Mouse (Mus musculus) embryo, embryonic 10 days (tissue): ENCODE measurements around the gene Wwc2.

Source experiments
- DNase-seq: peaks from one replicate; pipeline ENCODE4 v3.0.0-alpha.2; 2015; ENCODE audit warnings: low spot score

Gene Wwc2

DNA sequence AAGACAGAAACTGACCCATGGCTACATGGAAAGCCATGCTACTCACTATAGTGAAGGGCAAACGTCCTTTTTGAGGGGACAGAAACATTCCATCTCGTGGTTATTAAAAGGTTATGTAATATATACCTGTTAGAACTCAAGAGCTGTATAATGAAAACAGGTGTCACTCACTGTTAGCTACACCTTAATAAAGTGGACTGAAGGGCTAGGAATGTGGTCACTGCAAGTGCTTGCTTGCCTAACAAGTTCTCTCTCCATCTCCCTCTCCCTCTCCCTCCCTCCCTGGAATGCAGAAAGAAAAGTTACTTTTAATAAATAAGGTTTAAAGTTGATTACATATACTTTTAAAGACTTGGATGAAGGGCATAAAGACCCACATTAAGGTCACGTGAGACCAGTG, 88.0 kb downstream of the Wwc2 start:
- DNase-seq = no peak

DNA sequence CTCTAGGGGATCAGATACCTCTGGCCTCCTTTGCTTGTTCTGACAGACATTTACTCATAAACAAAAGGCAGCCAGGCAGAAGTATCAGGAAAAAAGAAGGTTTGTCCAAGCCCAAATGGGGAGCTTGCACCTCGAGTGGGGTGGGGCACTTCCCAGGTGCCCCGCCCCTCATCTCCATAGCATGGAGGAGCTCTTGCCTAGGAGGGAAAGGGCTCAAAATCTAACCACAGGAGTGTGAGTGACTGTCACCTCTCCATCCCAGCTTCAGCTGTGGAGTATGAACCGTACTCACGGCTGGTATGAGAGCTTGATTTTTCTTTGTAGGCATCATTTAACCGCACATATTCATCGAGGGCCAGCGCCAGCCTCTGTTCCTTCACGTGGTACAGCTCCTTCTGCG, 90.4 kb downstream of the Wwc2 start:
- DNase-seq = no peak

DNA sequence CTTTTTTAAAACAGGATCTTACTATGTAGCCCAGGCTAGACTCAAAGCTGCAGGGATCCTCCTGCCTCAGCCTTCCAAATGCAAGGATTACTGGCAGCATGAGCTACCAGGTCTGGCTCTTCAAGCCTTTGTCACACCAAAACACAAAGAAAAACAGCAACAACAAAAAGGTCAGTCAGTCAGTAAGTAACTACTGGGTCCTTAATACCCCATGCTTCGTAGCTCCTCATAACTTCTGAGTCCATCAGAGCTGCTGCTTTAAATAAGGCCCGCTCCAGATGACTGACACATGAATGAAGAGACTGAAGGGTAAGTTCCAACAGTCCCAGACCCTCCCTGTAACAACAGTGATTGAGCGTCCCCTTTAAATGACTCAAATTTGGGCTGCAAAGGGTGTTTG, 90.8 kb downstream of the Wwc2 start:
- no peak for DNase-seq

DNA sequence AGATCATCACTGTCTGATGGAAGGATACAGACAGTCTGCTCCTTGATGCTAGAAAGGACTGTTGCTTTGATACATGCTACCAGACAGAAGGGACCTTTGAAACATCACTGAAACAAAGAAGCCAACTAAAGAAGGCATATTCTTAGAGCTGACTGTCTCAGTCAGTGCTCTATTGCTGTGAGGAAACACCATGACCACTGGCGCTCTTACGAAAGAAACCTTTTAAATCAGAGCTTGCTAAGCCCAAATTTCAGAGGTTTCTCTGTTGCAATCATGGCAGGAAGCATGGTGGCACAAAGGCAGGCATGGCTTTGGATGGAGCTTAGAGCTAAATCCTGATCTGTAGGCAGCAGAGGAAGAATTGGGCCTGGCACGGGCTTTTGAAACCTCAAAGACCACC, 98.3 kb downstream of the Wwc2 start:
- DNase-seq = no peak

DNA sequence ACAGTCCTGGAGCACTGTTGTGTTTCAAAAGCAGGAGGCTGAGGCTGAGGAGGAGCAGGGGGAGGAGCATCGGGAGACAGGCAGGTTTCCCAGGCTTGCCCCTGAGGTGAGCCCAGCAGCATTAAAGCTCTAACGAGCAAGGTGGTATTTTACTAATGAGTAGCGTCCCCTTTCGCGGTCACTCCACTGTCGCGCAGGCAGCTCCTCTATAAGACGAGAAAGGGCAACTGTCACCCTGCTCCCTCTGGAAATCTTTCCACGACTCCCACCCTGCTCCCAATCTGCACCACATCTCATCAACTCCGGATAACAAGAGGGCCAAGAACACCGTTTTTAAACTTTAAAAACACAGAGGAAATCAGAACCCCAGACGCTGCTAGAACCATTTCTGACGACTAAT, 99.1 kb downstream of the Wwc2 start:
- no peak for DNase-seq

DNA sequence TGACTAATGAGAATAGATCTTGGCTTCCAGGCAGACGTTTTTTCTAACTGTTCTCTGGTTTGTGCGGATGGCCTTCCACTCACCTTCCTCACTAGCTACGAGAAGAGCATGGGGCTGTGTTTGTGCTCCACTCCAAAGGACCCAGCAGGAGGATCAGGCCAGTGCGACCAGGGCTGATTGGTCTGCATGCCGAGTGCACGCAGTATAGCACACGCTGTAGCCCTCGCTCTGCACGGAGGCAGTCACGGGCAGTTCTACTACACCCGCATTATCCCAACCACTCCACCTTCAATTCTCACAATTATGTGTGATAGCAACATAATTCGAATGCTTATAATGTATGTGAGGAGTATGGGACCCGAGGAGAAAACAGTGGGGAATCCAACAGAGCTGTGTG, 99.9 kb downstream of the Wwc2 start:
- DNase-seq = no peak

DNA sequence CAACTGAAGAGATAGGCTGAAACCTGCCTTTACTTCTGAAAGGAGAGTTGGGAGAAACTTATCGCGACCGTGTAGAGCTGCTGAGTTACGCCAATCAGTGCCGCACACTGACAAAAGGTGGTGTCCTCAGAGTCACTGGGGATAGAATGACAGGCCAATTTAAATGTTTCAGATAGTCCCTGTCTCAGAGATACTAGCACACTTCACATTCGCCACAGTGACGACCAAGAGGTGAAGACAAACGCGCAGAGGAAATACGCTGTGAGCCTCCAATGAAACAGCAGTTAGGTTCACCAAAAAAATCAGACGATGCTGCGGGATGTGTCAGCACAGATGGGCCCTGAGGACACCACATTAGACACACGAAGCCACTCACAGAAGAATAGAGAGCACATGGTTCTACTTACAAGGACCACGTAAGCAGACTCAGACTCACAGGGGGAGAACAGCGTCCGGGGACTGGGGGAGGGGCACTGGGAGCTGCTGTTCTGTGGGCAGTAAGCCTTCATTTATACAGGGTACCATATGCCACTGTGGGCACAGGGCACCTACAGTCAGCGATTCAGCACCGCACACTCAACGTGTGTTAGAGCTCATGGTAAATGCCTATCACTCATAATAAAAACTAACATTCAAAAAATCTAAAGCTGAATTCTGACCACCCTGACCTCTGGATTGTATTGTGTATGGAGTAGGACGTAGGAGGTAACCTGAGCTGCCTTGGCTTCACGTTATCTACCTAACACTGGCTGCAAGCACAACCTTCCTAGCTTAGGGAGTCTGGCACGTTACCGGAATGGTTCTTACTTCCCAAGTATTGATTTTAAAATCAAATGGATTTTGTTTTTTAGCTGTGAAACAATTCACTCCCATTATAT, 100.5 kb downstream of the Wwc2 start:
- DNase-seq = peak; percentile 35

DNA sequence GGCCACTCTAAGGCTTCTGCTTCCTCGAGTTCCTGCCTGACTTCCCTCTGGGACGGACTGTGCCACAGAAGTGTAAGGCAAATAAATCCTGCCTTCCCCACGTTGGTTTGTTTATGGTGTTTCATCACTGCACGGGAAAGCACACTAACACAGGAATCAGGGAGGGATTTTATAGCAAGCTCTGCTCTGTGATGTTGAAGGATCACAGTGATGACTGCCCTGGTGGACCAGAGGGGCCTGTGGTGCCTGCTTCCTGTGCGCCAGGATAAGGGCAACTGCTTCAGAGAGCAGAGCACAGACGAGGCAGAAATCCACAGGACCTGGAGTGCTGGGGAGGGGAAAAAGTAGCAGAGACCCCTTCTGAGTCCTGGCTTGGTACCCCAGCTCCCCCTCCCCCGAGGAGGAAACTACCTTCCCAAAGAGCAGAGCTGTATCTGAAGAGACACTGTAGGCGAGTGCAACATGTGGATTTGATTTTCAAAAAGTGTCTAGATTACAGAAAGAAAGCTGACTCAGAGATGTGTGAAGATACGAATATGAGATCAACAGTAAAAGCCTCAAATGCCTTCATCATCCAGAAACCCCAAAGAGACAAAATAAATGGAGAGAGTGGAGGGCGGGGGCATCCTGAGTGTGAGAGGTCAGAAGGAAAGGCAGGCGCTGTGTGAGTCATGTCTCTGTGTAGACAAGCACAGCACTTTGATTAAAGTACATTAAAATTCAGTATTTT, 101.7 kb downstream of the Wwc2 start:
- DNase-seq = no peak

DNA sequence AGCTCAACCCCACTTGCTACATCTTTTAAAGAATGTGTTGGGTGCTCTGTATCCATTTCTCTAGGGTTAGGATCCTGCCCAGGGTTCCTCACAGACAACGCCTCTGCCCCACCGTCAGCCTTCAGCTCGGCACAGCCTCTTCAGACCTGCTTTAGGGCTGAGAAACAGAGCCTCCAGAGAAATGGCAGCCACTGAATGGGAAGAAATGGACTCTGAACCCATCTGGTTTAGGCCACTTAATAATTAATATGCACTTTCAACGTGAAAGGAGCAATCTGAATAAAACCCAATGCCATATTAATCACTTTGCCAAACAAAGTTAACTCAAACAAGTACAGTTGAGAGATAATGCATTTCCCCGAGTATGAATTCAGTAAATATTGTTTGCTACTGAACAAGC, 106.4 kb downstream of the Wwc2 start:
- no peak for DNase-seq

DNA sequence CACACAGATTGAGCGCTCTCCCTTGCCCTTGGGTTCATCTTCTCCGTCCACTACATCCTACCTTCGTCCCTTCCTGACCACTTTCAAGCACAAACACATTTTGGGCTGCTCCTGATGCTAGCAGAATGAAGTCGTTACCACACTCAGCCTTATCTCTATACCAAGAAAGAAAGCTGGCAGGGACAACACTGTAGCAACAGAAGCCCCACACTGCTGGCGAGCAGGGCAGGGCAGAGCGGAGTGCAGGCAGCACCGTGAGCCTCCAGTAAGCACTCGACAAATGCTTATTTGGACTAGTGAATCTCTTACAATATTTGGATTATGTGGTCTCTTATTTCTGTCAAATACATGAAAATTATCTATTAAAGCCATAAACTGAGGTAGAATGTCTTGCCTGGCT, 107.0 kb downstream of the Wwc2 start:
- no peak for DNase-seq

DNA sequence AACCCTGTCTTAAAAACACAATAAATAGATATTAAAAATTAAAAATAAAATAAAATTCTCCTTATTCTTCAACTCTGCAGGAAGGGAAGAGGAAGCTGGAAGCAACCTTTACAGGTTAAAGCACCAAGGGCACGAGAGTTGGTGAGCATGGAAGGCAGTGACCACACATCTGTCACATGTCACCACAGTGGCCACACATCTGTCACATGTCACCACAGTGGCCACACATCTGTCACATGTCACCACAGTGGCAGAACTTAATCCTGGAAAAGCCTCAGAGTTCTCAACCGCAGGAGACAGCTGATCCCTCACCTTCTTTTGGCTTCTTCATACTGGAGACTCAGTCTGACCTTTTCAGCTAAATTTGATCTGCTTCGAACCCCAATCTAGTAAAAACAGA, 112.2 kb downstream of the Wwc2 start:
- no peak for DNase-seq

DNA sequence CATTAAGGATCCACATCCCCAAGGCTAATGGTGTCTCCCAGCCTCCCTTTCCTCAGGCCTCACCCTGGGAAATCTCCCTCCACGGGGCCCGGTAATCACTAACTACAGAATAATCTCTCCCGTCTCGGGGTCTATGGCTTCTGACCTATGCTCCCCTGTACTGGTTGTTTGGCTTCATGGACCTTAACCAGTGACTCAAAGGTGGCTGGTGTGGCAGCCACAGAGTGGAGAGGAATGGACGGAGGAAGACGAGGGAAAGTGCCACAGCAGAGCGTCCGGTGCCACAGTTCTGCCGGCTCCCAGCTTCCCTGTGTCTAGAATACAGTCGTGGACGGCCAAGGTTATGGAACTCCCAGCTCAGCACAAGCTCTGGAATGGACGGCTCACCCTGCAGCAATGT, 114.9 kb downstream of the Wwc2 start:
- DNase-seq = no peak

DNA sequence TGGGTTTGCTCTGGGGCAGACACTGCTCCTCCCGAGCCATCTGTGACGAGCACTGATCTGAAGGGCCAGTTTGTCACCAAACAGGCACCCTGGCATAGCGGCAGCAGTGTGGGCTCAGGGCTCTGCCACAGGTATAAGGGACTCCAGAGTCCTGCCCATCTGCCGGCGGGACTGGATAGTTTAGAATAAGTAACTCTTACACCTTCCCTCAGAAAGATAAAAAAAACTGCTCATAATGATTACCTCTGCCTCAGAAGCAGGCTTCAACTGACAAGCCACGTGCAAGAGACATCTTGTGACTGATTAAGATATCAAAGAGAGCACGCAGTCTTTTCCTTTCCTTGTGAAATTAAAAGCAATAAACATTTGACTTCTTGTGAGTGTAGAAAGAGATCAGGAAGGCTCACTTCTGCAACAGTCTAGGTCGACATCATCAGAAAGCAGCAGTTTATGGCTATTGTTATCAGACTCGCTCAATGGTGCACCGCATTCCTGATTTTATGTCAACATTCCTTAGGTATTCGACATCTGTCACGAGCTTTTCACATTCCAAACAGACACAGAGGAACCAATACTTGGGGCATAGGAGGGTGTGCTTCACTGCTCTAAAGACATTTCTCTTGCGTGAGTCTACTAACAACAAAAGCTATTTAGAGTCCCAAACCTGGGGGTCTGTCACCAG, 116.1 kb downstream of the Wwc2 start:
- no peak for DNase-seq

DNA sequence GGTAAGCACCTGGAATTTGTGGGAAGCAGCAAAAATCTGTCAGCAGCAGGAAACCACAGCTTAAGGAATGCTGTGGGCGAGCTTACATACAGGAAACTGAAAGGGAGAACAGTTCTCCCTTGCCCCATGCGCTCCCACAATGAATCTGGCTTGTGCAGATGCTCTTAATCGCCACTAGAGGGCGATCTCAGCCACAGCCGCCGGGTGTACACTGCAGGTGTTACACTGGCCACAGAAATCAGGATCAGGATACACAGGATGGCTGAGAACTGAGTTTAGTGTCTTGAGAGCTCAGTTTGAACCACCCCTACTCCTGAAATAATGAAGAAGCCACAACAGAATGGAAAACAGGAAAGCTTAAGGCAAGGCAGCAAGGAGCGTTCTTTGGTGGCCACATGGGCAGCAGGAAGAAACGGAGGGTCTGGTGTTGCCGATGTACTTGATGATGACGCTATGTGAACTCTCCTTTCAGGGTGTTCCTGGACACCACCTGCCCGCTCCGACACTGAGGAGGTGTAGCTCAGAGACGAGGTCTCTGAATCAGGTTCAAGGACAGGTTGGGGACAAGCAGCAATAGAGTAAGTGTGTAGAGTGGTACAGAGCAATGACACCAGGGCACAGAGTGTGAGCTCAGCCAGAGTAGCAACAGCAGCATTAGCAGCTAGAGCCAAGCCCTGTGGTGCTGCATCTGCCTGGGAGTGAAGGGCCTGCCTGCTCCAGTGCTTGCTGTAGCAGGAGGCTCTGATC, 118.2 kb downstream of the Wwc2 start:
- DNase-seq = peak; percentile 76

DNA sequence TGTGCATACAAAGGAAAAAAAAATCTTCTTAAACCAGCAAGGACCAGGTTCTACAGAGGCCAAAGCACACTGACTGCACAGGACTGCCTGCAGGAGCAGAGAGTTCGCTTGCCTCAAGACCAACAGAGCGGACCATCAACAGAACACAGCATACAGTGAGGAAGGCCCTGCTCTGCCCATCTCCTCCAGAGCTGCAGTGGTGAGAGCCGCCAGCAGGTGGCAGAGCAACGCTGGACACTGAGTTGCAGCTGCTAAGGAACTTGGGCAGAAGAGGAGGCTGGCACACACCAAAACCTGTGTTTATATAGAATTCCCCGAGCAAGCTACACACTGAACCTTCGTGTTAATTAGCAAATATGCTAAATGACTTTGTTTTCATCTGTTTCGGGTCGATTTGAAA, 123.7 kb downstream of the Wwc2 start:
- peak; percentile 88 for DNase-seq

DNA sequence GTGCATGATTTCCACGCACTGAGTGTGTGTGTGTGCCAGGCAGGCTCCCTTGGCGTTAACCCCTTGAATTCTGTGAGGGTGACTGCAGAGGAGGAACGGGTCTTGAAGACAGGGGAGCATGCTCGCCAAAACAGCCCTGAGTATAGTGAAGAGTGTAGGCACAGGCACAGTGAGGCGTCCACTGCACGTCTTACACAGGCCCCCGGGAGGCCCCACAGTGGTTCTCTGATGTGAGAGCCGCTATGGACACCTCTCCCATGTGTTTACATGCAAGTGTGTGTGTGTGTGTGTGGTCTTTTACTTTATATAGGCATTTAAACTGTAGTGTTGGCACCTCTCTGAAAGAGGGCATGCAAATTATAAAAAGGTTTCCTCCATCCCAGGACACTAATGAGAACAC, 124.2 kb downstream of the Wwc2 start:
- DNase-seq = no peak

DNA sequence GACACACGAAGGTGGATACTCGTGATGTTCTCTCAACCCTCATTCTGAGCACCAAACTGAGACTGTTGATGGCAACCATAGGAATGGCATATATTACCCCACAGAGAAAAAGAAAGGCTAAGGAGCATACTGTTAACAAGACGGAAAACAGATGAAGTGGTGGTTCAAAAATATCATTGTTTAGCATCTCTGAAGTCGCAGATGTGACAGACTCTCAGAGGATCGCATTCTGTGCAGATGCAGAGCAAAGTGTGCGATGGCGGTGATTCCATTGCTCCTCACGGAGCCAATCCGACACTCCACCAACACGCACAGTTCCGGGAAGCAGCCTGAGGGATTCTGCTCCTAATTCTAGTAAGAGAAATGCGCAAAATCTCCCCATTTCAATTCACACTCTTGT, 131.5 kb downstream of the Wwc2 start:
- DNase-seq = no peak

DNA sequence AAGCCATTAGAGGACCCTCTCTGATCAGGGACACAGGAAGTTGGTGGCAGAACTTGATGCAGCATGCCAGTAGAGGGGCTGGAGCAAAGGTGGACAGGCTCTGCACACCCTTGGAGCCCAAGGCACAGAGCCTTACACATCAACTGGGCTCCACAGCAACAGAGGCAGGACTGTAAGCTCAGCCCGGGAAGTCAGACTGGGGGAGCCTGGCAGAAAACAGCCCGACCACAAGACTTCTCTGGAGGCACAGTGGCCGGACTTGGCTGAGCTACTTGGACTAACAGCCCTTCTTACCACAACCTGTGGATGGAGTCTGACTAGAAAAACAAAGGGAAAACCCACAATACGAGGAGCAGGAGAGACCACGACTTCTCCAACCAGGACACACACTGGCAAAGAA, 137.4 kb downstream of the Wwc2 start:
- DNase-seq = no peak

DNA sequence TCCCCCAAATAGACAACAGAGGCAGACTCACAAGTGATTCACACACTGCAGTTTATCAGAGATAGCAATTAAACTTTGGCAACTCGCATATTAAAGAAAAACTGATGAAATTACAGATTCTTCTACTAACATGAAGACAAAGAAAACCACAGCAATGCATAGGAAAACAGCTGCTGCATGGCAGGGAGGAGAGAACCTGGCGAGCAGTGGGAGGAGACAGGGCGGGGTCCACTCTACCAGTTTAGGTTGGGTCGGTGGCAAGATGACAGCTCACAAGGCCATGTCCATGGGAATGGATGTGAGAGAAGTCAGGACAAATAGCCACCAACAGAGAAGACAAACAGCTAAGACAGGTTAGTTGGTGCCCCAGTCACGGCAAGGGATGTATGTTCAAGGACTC, 138.0 kb downstream of the Wwc2 start:
- no peak for DNase-seq

DNA sequence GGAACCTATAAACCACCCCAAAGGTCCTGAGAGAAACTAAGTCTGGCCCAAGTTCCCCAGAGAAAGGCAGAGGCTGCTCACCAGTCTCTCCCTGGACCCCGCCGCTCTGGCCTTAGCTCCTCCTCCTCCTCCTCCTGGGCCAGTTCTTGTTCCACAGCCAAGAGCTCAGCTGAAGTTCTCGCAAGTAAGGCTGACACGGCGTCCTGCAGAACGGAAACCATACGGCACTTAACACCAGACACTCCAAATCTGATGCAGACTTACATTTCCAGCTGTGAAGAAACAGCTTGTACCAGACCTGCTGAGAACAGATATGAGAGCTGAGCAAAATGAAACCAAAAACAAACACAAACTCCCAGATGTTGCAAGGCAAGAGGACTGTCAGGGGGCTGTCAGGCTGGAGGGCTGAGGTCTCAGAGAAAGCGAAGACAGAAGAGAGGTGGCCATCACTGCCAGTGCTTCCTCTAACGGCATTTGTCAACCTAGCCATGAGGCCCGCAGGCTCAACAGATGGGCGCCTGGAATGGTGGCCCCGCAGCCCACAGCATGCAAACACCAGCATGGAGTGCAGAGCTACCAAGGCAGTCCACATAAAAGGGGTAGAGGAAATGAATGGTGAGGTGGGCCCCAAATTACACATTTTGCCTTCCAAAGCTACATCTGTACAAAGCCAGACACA, 138.8 kb downstream of the Wwc2 start:
- DNase-seq = peak; percentile 28

DNA sequence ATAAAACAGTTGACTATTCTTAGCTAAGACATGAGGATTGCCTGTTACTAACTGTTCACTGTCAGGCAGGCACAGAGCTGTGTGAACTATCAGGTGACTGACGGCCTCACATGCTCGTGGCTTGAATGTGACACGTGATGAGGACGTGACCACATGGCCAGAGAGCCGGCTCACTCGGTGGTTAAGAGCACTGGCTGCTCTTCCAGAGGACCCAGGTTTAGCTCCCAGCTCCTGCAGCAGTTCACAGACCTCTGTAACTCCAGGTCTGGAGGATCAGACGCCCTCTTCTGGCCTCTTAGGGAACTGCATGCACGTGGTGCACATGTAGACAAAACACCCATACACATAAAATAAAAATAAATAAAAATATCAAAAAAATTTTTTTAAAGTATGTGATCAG, 140.9 kb downstream of the Wwc2 start:
- DNase-seq = no peak

DNA sequence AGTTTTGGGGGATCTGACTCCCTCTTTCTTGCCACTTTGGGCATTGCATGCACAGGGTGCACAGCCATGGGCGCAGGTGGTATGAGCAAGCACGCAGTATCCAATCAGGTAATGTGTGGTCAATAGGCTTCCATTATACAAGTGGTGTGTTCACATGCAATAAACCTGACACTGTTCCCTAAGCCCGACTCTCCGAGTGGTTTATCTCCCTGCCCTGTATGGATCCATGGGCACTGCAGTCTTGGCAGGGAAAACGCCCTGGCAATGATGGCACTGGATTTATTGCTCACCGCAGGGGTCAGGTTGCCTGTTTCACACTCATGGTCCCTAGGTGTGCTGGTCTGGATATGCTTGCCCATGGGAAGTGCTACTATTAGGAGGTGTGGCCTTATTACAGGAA, 142.8 kb downstream of the Wwc2 start:
- no peak for DNase-seq
